Mouse (Mus musculus) cerebellum, adult 8-10 months (tissue): ENCODE results near the gene Lrrtm3.

Experiments
- DNase-seq: peaks from one replicate; pipeline ENCODE4 v3.0.0; 2022

The Lrrtm3 gene

GRCm38 (mm10) chr10:64089680-64090460 lies at the start of gene Lrrtm3:
Gene Lrrtm3 (minus strand): TSS chr10:64090277.
- DNase-seq: peak; percentile 90

DNA sequence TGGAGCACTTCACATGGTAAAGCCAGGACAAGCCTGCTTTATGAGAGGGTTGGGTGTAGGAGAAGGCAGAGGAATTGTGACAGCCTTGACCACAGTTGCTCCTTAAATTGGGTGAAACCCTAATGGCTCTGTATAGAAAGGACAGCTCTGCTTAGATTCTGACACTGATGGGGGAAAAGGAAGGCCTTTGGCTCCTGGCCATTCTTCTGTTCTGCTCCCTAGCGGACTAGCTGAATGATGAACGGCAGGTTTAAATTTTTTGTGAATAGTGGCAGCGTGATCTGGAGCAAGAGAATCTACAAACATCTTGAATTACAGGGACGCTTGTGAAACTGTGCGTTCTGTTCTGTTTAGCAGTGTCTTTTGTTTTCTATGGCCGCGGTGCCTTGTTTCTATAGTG lies 45.4 kb upstream of the Lrrtm3 start:
- DNase-seq: no peak

GRCm38 (mm10) chr10:64133461-64133860 lies 43.4 kb upstream of the Lrrtm3 start:
- DNase-seq: no peak

GRCm38 (mm10) chr10:64130397-64131150 lies 40.5 kb upstream of the Lrrtm3 start:
- DNase-seq: peak; percentile 76

GRCm38 (mm10) chr10:64118833-64119232 lies 28.8 kb upstream of the Lrrtm3 start:
- peak; percentile 53 for DNase-seq

DNA sequence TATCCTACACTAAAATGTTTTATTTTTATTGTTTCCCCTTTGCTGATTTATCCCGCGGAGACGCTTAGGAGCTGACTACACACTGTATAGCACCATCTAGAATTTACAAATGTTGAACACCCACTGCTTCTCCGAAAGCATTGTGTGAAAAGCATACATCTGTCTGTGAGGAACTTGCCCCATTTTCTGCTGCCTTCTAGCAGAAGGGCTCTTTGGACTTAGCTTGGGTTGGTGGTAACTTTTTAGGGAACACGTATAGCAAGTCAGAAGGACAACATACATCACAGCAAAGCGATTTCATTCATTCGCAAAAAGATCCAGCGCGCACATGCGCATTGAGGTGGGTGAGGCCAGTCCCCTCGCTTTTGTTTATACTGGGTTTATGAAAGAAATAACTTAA lies 25.2 kb upstream of the Lrrtm3 start:
- no peak for DNase-seq

DNA sequence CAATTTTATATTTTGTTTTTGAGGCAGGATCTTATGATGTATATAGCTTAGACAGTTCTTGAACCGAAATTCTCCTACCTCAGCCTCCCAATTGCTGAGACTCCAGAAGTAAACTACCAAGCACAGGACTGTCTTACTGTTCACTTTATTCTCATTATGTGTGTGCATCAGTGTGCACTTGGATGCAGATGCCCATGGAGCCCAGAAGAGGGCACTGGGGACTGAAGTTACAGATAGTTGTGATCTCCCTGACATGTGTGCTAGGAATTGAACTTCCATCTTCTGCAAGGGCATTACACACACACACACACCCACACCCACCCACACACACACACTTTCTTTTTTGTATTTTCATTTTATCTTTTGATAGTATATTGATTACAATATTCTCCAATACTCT lies 6.5 kb upstream of the Lrrtm3 start:
- DNase-seq: no peak

- DNase-seq: peak; percentile 30
Observed at GRCm38 (mm10) chr10:64088774-64089460, 1.2 kb downstream of the Lrrtm3 start.

- peak; percentile 66 for DNase-seq
Observed at GRCm38 (mm10) chr10:64087936-64088773, 1.9 kb downstream of the Lrrtm3 start.

DNA sequence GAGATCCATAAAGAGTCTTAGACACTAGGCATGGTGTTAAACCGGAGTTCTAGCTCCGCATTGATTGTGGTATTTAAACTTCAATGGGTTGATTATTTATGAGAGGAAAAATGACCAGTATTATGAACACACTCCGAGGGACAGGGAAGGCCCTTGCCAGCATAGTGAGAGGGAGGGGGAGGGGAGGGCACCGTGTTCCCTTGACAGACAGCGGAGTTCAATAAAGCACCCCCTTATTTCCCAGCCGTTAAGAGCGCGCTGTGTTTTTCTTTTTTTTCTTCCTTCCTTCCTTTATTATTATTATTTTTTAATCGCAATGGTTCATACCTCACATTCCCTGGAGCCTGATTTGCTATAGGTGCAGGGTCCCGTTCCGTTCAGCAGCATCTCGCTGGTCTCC lies 2.6 kb downstream of the Lrrtm3 start:
- no peak for DNase-seq

- DNase-seq: peak; percentile 39
Observed at GRCm38 (mm10) chr10:64086567-64087391, 3.3 kb downstream of the Lrrtm3 start.

DNA sequence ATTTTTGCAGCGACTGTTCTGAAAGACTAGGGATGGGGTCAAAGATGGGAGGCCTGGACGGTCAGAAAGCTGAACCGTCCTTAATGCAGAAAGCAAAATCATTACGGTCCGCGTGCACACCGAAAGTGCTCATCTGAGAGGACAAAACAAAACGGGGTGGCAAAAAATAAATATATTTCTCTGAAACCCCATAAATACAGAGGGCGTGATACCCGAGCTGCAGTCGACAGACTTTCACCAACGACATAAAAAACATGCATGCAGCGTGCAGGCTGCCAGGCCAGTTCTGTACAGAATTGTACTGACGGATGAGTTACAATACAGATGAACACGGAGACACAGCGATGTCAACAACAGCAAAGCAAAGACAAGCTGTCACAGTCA lies 3.9 kb downstream of the Lrrtm3 start:
- DNase-seq: no peak

GRCm38 (mm10) chr10:64084465-64084864 lies 5.6 kb downstream of the Lrrtm3 start:
- DNase-seq: peak; percentile 47

GRCm38 (mm10) chr10:64083813-64084212 lies 6.3 kb downstream of the Lrrtm3 start:
- peak; percentile 46 for DNase-seq

DNA sequence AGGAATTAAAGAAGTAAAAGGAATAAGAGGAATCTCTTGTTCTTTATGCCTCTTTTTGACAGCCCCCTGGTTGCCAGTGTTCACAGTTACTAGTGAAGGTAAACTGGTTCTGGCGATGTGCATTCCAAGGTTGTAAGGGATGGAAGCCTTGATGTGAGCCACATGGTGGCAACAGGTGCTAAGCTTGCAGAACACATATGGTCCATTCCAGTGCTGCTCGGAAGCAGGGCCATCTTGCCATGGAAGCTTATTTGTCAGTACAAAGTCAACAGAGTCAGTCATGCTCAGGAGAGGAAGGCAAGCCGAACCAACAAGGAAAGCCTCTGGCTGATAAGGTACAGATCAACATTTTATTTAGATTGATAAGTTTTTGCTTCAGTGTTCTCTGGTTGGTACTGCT lies 7.7 kb downstream of the Lrrtm3 start:
- DNase-seq: no peak

DNA sequence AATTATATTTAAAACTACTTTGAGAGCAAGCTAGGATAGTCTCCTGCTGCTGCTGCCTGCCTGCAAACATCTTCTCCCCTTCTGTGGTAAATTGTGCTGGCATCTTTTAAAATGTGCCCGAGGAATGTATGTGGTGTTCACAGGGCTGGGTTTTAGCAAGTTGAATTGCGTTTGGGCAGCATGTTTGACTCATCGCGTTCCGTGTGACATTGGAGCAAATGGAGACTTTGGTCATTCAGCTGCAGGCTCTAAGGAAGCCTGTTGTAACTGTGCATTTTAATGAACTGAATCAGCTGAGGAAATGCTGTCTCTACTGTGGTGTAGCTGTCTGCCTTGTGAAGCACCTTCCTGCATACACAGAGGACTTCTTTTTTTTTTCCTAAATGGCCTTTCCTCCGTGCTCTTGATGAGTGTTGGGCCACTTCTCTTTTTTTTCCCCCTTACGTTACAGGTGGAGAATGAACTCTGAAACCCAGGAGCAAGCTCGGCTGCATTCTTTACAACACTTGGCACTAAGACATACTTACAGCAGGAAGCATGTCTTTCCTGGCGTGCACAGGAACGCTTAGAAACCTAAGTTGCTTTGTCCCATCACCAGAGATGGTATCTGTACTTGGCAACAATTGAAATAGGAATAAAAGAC lies 13.5 kb downstream of the Lrrtm3 start:
- DNase-seq: no peak

DNA sequence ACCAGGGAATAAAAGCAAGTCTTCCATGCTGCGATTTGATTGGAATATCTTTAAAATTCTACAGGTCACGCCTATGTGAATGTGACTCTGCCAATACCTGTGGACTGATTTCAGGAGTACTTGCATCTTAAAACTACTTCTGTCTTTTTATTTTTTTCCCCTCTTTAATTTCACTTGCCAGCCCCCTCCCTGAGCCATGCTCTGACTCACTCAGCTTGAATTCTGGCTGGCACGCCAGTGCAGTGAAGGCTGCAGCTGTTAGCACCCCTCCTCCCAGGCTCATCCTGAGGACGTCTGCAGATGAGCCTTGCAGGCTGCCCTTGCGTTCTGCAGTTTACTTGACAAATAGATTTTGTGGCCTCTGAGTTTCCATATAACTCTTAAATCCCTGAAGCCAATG lies 14.1 kb downstream of the Lrrtm3 start:
- peak; percentile 45 for DNase-seq

DNA sequence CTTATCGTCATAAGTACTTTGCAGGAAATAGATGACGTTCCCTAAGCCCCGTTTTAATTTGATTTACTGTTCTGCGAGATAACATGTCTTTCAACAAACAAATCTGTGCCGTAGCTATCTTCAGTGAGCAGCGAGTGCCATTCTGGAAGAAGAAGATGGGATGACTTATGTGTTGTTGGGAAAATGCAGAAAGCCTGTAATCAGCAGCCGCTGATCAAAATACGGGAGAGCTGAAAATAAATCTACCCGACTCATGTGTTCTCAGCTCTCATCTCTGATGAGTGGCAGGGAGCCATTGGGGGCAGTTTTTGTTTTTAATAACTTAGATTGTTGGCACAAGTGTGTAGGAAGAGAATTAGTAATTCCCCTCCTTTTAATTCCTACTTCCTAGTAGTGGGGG lies 26.4 kb downstream of the Lrrtm3 start:
- DNase-seq: no peak

DNA sequence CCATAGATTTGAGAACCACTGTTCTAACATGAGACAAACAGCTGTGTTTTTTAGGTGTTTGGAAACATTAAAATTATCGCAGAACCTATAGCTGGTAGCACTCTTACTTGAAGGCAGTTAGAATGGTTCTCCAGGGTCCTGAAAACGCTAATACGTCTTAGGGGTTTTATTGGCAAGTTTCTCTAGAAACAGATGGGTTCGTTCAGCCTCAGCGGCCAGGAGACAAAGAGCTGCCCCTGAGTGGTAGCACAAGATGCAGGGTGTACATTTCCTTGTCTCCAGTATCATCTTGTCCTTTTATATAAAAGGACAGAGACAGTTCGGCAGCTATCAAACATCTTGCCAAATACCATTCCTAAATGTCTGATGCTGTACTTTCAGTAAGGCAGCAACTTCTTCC lies 40.1 kb downstream of the Lrrtm3 start:
- no peak for DNase-seq

DNA sequence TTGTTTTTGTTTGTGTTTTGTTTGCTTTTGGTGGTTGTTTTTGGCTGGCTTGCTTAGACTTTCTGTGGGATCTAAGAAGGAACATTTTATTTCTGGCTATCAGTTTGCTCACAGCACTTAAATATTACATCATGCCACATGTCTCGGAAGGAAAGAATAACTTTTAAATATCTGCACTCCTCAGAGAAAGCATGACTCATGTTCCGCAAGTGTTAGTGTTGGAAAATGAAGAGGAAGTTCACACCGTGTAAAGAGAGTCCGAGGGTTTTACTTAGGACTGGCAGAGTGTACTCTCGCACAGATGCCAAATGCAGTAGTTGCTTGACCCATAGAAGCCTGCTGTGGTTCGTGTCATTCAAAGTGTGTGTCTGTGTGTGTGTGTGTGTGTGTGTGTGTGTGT lies 40.9 kb downstream of the Lrrtm3 start:
- no peak for DNase-seq

DNA sequence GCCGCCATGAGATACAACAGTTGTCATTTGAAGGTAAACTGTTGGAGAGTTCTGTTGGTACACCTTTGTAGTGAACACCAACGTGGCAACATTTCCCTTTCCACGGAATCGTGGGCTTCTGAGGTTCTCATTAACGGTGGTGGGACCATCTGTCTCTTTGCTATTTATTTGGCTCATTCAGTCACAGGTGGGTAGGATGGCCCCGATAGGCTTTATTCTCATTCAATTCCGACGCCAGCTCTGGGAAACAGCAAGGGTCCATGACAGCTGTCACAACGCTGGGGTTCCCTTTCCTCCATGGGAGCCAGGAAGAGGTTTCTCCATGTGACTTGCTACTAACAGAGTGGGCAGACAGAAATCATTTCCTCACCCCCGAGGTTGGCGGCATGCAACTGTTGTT lies 48.2 kb downstream of the Lrrtm3 start:
- peak; percentile 80 for DNase-seq
